Mouse (Mus musculus): ENCODE measurements around the gene Elp6.

GRCm38 (mm10) chr9:110348899-110349298 is 43.9 kb downstream of the Elp6 start:
- TF ChIP-seq CTCF (IDR thresholded peaks at IDR 0.05; ENCODE audit: borderline replicate concordance, control insufficient read depth, extremely low read depth, insufficient read depth, low read length, poor library complexity) (no peak), POLR2A (IDR thresholded peaks at IDR 0.05; ENCODE audit: control insufficient read depth, extremely low read depth, insufficient read depth, low read length, poor library complexity) (no peak)
